Mouse (Mus musculus): ENCODE measurements at regions not wholly inside any gene's neighbourhood (a gene's known extent, or its start where the extent isn't known, plus 50 kb on each side); places are given as distances from the start of the nearest gene placed in this dataset.

- no peak for DNase-seq (ENCODE audit: low spot score)
These were observed 1035.2 kb upstream of the B3galt2 start for GRCm38 (mm10) chr1:142605224-142605623.

GRCm38 (mm10) chr1:142606082-142606481 lies 1034.4 kb upstream of the B3galt2 start:
- DNase-seq (ENCODE audit: low spot score), result no peak

- no peak for DNase-seq (ENCODE audit: low spot score)
These were observed 1019.0 kb upstream of the B3galt2 start for GRCm38 (mm10) chr1:142621464-142621863.

- DNase-seq (ENCODE audit: low spot score), result no peak
These were observed 1016.2 kb upstream of the B3galt2 start for GRCm38 (mm10) chr1:142624303-142624702.

GRCm38 (mm10) chr1:142655289-142655688 lies 985.2 kb upstream of the B3galt2 start:
- no peak for DNase-seq (ENCODE audit: low spot score)

GRCm38 (mm10) chr1:142665262-142665661 lies 975.2 kb upstream of the B3galt2 start:
- no peak for DNase-seq (ENCODE audit: low spot score)

- no peak for DNase-seq (ENCODE audit: low spot score)
These were observed 960.5 kb upstream of the B3galt2 start for GRCm38 (mm10) chr1:142679917-142680316.

GRCm38 (mm10) chr1:142688828-142689227 lies 951.6 kb upstream of the B3galt2 start:
- DNase-seq (ENCODE audit: low spot score), result no peak

- no peak for DNase-seq (ENCODE audit: low spot score)
These were observed 945.3 kb upstream of the B3galt2 start for GRCm38 (mm10) chr1:142695179-142695578.

GRCm38 (mm10) chr1:142708263-142708662 lies 932.2 kb upstream of the B3galt2 start:
- no peak for DNase-seq (ENCODE audit: low spot score)

GRCm38 (mm10) chr1:142730259-142730658 lies 910.2 kb upstream of the B3galt2 start:
- DNase-seq (ENCODE audit: low spot score), result no peak

GRCm38 (mm10) chr1:142734108-142734507 lies 906.4 kb upstream of the B3galt2 start:
- no peak for DNase-seq (ENCODE audit: low spot score)

- no peak for DNase-seq (ENCODE audit: low spot score)
These were observed 902.1 kb upstream of the B3galt2 start for GRCm38 (mm10) chr1:142738376-142738775.

- peak; percentile 7 for DNase-seq (ENCODE audit: low spot score)
These were observed 898.2 kb upstream of the B3galt2 start for GRCm38 (mm10) chr1:142742307-142742706.

- DNase-seq (ENCODE audit: low spot score), result no peak
These were observed 869.5 kb upstream of the B3galt2 start for GRCm38 (mm10) chr1:142771010-142771409.
